Mouse (Mus musculus) midbrain, embryonic 10.5 days (tissue): ENCODE data around the gene Tbx5. TPM values are rescaled to one million over a fixed set of nuclear protein-coding genes. Genes with fewer than 3 reads are reported as not detected.
A peak's percentile ranks its signal among the peaks of the same experiment; 100 is the strongest.

Experiments
- DNase-seq: peaks from one replicate; pipeline ENCODE4 v3.0.0-alpha.2; 2017; ENCODE audit warnings: low spot score
- H3K27ac ChIP-seq: fragments of 300-500 bp; sonication (generic); replicated peaks from 2 replicates; pipeline ENCODE4 v1.5.1; 2016; ENCODE audit warnings: mild to moderate bottlenecking
- H3K27me3 ChIP-seq: fragments of 300-500 bp; sonication (generic); 2 replicates; pipeline ENCODE4 v1.6.1; 2016; ENCODE audit warnings: low read depth, mild to moderate bottlenecking; ENCODE audit not compliant: poor library complexity, severe bottlenecking
- H3K36me3 ChIP-seq: fragments of 300-500 bp; sonication (generic); 2 replicates; pipeline ENCODE4 v1.6.1; 2016; ENCODE audit warnings: mild to moderate bottlenecking, moderate library complexity
- H3K4me1 ChIP-seq: fragments of 300-500 bp; sonication (generic); 2 replicates; pipeline ENCODE4 v1.6.1; 2016
- H3K4me3 ChIP-seq: fragments of 300-500 bp; sonication (generic); 2 replicates; pipeline ENCODE4 v1.5.1; 2016; ENCODE audit warnings: mild to moderate bottlenecking, moderate library complexity
- H3K9me3 ChIP-seq: fragments of 300-500 bp; sonication (generic); replicated peaks from 2 replicates; pipeline ENCODE4 v1.6.1; 2016; ENCODE audit warnings: mild to moderate bottlenecking
- WGBS: fragments of 180-500 bp; shearing (Covaris S2); methylation state at CpG from one replicate; pipeline ENCODE4 v1.1.7; 2016; 5-methylcytosine and 5-hydroxymethylcytosine counted together
- polyA plus RNA-seq: library from polyadenylated mRNA; unstranded; fragments of >200 nt; fragmentation: Nextera tagmentation; extraction: Ambion mirVana; gene quantifications from 2 replicates; pipeline ENCODE4 v1.2.1, GENCODE M21; 2016

The Tbx5 gene
- polyA plus RNA-seq, 1 experiment from 2014 or later, result 0.20 TPM

DNA sequence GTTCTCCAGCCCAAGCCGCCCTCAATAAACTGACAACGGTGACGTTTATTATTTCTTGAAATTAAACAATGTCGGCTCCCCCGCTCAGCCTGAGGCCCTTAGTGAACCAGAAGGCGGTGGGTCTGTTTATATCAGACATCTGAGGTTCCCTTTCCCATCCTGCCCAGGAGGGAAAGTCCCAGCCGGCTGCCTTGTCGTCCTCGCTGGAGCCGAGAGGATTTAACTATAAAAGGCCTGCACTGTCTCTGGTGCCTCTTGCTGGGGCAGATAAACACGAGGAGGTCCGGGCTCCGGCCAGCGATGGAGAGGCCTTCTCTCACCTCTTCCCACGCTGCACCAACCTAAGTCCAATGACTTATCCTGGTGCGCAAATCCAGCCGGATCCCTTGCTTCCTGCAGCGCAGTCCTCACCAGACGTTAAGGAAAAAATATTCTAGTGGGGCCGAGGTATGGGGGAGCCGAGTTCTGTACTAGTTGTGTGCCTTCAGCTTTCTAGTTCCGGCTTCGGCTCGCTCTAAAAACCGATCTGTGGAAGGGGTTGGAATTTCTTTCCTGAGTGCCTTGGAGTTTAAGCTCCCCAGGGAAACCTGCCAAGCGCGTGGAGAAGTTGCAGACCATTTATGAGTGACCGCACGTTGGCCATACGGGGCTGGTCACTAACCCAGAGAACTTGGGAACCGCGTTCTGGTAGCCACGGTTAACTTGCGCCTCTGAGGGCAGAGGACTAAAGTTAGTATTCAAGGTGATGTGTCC, 7.3 kb downstream of the Tbx5 start:
- Histone ChIP-seq H3K36me3 (no peaks in the 10 kb centered on the region), H3K4me1 (peaks cover 42% of the 10 kb centered on the region), H3K9me3 (no peaks in the 10 kb centered on the region), H3K27me3 (peaks cover 100% of the 10 kb centered on the region), H3K4me3 (no peak overlapping the region), H3K27ac (no peak overlapping the region)
- WGBS, result under 1% methylated on average over 34 of the region's 34 CpGs
- DNase-seq, result peak; percentile 47

DNA sequence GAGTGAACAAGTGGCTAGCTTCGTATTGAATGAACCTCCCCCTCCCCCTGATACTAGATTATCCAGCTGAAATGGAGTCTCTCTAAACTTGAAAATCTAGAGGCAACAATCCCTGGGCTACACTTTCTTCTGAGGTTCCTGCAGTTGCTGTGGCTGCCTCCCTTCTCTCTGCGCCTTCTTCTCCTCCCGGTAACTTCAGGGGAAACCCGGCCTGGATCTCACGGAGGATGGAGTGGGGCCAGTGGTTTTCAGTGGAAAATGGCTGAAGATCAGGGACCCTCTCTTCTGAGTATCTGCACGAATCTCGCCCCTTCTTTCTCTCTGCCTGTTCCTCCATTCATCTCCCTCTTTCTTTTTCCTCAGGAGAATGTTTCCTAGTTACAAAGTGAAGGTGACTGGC, 7.9 kb downstream of the Tbx5 start:
- DNase-seq, result peak; percentile 70
- H3K4me1 ChIP-seq, result peaks cover 43% of the 10 kb centered on the region
- H3K27ac ChIP-seq, result no peak overlapping the region
- no peaks in the 10 kb centered on the region for H3K9me3 ChIP-seq
- no peak overlapping the region for H3K4me3 ChIP-seq
- WGBS, result 1% methylated on average over 7 of the region's 7 CpGs
- peaks cover 100% of the 10 kb centered on the region for H3K27me3 ChIP-seq
- H3K36me3 ChIP-seq, result no peaks in the 10 kb centered on the region

DNA sequence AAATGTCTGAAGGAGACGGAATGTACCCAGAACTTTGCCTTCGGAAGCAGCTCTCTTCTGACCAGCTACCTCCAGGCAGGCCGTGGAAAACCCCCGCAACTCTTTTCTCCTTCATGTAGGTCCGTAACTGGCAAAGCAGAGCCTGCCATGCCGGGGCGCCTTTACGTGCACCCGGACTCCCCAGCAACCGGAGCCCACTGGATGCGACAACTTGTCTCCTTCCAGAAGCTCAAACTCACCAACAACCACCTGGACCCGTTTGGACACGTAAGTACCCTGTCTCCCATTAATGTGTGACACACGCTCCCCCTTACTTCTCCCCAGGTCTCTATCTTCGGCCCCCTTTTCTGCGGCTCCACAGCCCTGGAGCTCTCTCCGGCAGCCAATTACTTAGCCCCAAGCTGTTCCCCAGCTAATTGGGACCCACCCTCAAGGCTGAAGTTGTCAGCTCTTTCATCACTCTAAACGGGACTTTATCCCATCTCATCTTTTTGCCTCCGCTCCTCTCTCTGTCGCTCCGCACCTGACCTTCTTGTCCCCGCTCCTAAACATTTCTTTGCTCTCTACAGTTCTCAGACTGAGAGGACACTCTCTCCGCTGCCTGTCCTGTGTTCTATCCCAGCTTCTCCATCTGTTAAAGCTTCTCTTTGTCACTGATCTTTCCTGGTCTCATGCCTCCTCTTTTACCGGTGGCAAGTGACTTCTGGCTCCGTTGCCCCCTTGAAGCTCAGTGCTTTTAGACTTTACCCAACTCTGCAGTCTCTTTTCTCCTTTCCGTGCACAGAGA, 9.4 kb downstream of the Tbx5 start:
- Histone ChIP-seq H3K9me3 (no peaks in the 10 kb centered on the region), H3K27me3 (peaks cover 100% of the 10 kb centered on the region), H3K36me3 (no peaks in the 10 kb centered on the region), H3K4me1 (peaks cover 45% of the 10 kb centered on the region), H3K27ac (no peak overlapping the region), H3K4me3 (0 out of 2 replicates have a peak overlapping the region, but pooled peaks have one; percentile 14)
- WGBS, result under 1% methylated on average over 26 of the region's 26 CpGs
- DNase-seq, result peak; percentile 50

DNA sequence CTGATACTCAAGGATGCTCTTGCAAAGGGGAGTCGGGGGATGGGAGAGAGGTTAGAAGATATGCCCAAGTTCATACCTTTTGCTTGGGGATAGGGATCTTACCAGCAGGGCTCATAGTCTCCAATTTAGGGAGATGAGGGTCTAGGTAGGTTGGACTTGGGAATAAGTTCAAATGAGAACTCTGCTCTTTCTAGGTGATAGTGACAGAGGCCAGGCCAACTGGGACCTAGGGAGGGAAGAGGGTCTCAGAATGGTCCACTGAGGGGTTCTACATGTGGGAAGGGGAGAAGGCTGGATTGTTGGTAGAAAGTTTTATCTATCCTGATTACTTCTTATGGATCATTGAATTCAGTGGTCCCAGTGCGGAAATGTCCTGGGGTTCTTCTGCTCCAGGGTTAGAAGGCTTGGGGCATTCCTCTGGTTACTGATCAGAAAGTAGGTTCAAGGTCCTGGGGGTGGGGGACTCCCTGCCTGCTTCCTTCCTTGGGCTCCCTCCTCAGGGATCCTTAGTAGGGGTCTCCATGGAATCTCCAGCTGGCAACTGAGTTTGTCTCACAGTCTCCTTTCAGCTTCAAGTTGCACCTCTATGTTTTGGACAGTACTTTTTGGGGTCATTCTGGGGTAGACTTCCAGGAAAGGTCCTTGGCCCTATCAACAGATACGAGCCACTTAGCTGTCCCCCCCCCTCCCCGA, 10.4 kb downstream of the Tbx5 start:
- Histone ChIP-seq H3K36me3 (no peaks in the 10 kb centered on the region), H3K4me1 (peaks cover 45% of the 10 kb centered on the region), H3K9me3 (no peaks in the 10 kb centered on the region), H3K4me3 (no peak overlapping the region), H3K27ac (no peak overlapping the region), H3K27me3 (peaks cover 100% of the 10 kb centered on the region)
- 8% methylated on average over 4 of the region's 4 CpGs for WGBS
- no peak for DNase-seq

DNA sequence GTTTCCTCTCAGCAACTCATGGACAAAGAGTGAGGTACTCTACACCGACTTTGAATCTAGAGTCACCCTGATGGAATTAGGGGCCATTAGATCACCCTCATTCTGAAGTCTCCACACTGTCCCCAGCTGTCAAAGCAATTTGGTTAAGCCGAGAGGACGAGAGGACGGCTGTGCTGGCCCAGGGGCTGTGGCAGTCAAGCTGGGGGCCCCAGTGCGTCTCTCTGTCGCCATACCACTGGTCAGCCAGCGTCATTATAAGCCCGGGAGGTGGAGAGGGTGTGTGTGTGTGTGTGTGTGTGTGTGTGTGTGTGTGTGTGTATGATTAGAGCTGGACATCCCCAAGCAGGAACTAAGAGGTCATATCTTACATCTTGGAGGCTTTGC, 10.9 kb downstream of the Tbx5 start:
- H3K27ac ChIP-seq, result no peak overlapping the region
- no peak overlapping the region for H3K4me3 ChIP-seq
- DNase-seq, result peak; percentile 59
- no peaks in the 10 kb centered on the region for H3K36me3 ChIP-seq
- WGBS, result under 1% methylated on average over 8 of the region's 8 CpGs
- H3K9me3 ChIP-seq, result no peaks in the 10 kb centered on the region
- peaks cover 45% of the 10 kb centered on the region for H3K4me1 ChIP-seq
- peaks cover 98% of the 10 kb centered on the region for H3K27me3 ChIP-seq

DNA sequence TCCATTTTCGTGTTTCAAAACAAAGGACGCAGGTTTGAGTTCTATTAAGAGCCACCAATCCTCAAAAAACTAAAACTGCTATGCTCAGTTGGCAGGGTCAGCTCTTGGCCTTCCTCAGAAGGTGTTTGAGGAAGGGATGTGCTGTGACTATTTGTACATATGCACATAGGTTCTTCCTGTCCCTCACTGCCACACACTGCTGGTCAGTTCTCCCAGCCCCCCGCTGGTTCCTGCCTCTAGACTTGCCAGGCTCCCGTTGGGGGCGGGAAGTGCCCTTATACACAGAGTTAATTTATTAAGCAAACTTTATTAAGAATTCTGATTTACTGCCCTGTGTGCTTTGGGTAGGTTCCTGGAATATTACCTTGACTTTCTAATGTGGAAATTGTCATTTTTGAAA, 11.9 kb downstream of the Tbx5 start:
- H3K27me3 ChIP-seq, result peaks cover 98% of the 10 kb centered on the region
- 1% methylated on average over 5 of the region's 5 CpGs for WGBS
- H3K36me3 ChIP-seq, result no peaks in the 10 kb centered on the region
- H3K9me3 ChIP-seq, result no peaks in the 10 kb centered on the region
- H3K4me1 ChIP-seq, result peaks cover 44% of the 10 kb centered on the region
- no peak overlapping the region for H3K4me3 ChIP-seq
- no peak overlapping the region for H3K27ac ChIP-seq
- DNase-seq, result no peak

- Histone ChIP-seq H3K36me3 (no peaks in the 10 kb centered on the region), H3K4me3 (peak overlapping the region; percentile 38), H3K27me3 (peaks cover 97% of the 10 kb centered on the region), H3K27ac (no peak overlapping the region), H3K9me3 (no peaks in the 10 kb centered on the region), H3K4me1 (peaks cover 38% of the 10 kb centered on the region)
- peak; percentile 75 for DNase-seq
- under 1% methylated on average over 21 of the region's 21 CpGs for WGBS
Measured at GRCm38 (mm10) chr5:119844994-119845393, 12.5 kb downstream of the Tbx5 start.

GRCm38 (mm10) chr5:119857052-119857451, 24.6 kb downstream of the Tbx5 start:
- no peaks in the 10 kb centered on the region; the same call in 1 of the 2 replicates for H3K27me3 ChIP-seq
- DNase-seq, result no peak
- 68% methylated on average over 4 of the region's 4 CpGs for WGBS

DNA sequence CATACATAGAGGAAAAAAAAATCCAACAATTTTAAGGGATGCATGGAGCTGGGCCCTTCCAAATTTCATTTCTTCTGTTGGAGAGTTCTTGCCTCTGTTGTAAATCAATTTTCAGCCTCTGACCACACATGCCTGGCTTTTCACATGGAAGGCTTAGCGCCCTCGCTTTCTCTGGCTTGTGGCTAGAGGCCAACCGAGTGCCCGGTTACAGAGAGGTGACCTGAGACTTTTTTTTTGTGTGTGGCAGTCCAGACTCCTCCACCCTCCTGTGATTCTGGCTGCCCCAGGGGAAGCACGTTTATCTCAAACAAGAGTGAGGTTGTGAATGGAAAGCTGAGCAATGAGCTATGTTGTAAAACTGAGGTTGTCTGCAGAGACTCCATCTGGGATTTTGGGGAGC, 28.8 kb downstream of the Tbx5 start:
- H3K27me3 ChIP-seq, result peaks cover 14% of the 10 kb centered on the region
- no peak for DNase-seq
- 74% methylated on average over 5 of the region's 5 CpGs for WGBS
- no peaks in the 10 kb centered on the region for H3K9me3 ChIP-seq
- peaks cover 2% of the 10 kb centered on the region for H3K4me1 ChIP-seq
- no peaks in the 10 kb centered on the region for H3K36me3 ChIP-seq
- H3K4me3 ChIP-seq, result no peak overlapping the region
- no peak overlapping the region for H3K27ac ChIP-seq

More at GRCm38 (mm10) chr5:119857052-119857451, 24.6 kb downstream of the Tbx5 start:
- no peak overlapping the region for H3K27ac ChIP-seq
- no peaks in the 10 kb centered on the region for H3K36me3 ChIP-seq
- no peak overlapping the region for H3K4me3 ChIP-seq
- H3K4me1 ChIP-seq, result no peaks in the 10 kb centered on the region
- H3K9me3 ChIP-seq, result no peaks in the 10 kb centered on the region

- peaks cover 11% of the 10 kb centered on the region for H3K4me1 ChIP-seq
- no peaks in the 10 kb centered on the region for H3K9me3 ChIP-seq
- WGBS, result 80% methylated on average over 5 of the region's 5 CpGs
- no peak overlapping the region for H3K4me3 ChIP-seq
- H3K36me3 ChIP-seq, result no peaks in the 10 kb centered on the region
- peaks cover 25% of the 10 kb centered on the region for H3K27me3 ChIP-seq
- H3K27ac ChIP-seq, result no peak overlapping the region
- DNase-seq, result no peak
Measured at GRCm38 (mm10) chr5:119862431-119862830, 30.0 kb downstream of the Tbx5 start.

- Histone ChIP-seq H3K27me3 (peaks cover 32% of the 10 kb centered on the region), H3K27ac (peak overlapping the region; percentile 61; the same call in 1 of the 2 replicates), H3K4me1 (peaks cover 11% of the 10 kb centered on the region), H3K36me3 (no peaks in the 10 kb centered on the region), H3K4me3 (peak overlapping the region; percentile 47), H3K9me3 (no peaks in the 10 kb centered on the region)
- 24% methylated on average over 31 of the region's 31 CpGs for WGBS
- peak; percentile 27 for DNase-seq
Measured at GRCm38 (mm10) chr5:119866277-119867235, 34.1 kb downstream of the Tbx5 start.

DNA sequence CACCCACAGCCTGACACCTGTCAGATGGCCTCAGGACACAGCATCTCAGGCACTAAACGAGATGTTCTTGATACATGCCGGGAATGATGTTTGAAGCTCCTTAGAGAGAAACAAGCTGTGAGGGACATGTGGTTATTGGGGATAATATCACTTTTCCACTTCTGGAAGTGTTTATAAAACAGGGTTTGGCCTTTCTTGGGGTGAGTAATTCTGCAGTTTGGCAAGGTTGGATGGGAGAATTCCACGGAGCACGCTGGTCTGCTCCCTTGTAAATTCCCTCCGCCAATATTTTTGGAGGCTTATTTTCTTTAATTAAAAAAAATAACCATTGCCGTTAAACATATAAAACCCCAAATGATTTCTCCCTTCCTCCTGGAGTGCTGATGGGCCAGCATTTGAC, 35.5 kb downstream of the Tbx5 start:
- no peak for DNase-seq
- no peak overlapping the region for H3K4me3 ChIP-seq
- H3K27ac ChIP-seq, result no peak overlapping the region
- H3K4me1 ChIP-seq, result peaks cover 11% of the 10 kb centered on the region
- no peaks in the 10 kb centered on the region for H3K36me3 ChIP-seq
- WGBS, result 92% methylated on average over 6 of the region's 6 CpGs
- H3K27me3 ChIP-seq, result peaks cover 32% of the 10 kb centered on the region
- H3K9me3 ChIP-seq, result no peaks in the 10 kb centered on the region
